Mouse (Mus musculus): ENCODE measurements around the gene Cmtm8.

GRCm38 (mm10) chr9:114796473-114797050 lies 47.4 kb downstream of the Cmtm8 start:
- TF ChIP-seq EP300 (optimal IDR thresholded peaks at IDR 0.05): no peak
- no peak for TF ChIP-seq CTCF (IDR thresholded peaks at IDR 0.05; ENCODE audit: low read depth)
